Mouse (Mus musculus) erythroblast, adult 5-6 weeks (primary cell): Measurements from ENCODE around the gene Leng9. TPM values are rescaled to one million over a fixed set of nuclear protein-coding genes. Genes with fewer than 3 reads are reported as not detected.
A peak's percentile ranks its signal among the peaks of the same experiment; 100 is the strongest.
"Not testable (repeated sequence)": the region's sequence is repeated elsewhere in the genome, so short reads cannot be mapped to it uniquely, and the experiment has no call there.

Experiments used
- ATAC-seq: replicated peaks from 2 replicates; pipeline ENCODE4 v1.8.0; 2016; ENCODE audit warnings: moderate number of reproducible peaks, mild to moderate bottlenecking, moderate TSS enrichment, inconsistent platforms; ENCODE audit not compliant: poor library complexity, low FRiP score, severe bottlenecking
- total RNA-seq, 2 experiments: library from RNA; stranded (forward) in 1 of 2; stranded (reverse) in 1 of 2; fragments of 150-400 nt in 1 of 2; fragments of 200-764, 138-1000 nt in 1 of 2; gene quantifications; 2 replicates each; pipeline versions ENCODE4 v1.2.3 to v1.2.4; 2015 to 2017; ENCODE audit warnings: low replicate concordance in 2 of 2

The Leng9 gene
- not detected in 2 replicates for total RNA-seq (2015; ENCODE audit: low replicate concordance)
- 0.77 and 1.7 TPM in 2 replicates for total RNA-seq (2017; ENCODE audit: low replicate concordance)

DNA sequence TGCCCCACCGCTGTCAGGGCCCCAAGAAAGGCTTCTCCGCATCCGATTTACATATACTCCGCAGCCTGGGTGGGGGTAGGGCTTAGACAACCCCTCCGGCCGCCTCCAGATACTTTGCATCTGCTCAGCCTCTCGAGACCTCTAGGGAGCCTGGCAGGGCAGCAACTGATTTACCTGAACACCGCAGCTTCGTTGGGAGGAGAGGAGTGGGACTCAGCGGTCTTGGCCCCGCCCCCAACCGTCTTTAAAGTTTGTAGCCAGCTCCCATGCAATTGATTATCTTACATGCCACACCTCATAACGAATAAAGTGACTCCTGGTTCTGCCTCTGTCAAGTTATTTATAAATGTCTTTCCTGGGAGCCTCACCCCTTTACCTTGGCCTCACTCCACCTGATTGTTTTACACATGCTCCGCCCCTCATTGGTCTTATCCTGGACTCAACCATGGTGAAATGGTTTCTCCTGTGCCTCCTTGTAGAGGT, at the start of gene Leng9:
Leng9 (minus strand) TSS at position 316 of the 483 bp plus-strand sequence.
- peak; percentile 15 for ATAC-seq

DNA sequence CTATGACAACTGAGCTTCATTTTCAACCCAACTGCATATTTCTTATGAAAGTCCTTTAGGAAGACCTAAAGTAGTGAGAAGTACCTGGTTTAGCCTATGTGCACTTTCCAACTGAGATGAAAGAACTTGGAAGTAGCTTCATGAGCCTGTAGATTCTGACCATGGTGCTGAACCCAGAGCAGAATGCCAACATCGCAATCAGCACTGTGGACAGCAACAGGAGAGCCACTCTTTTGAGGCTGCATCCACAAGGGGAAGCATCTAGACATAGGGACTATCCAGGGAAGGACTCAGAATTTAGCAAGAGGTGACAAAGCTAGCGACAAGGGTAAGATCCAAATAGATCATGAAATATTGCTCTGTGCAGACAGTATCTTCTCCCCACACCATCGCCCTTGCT, 28.3 kb upstream of the Leng9 start:
- no peak for ATAC-seq

DNA sequence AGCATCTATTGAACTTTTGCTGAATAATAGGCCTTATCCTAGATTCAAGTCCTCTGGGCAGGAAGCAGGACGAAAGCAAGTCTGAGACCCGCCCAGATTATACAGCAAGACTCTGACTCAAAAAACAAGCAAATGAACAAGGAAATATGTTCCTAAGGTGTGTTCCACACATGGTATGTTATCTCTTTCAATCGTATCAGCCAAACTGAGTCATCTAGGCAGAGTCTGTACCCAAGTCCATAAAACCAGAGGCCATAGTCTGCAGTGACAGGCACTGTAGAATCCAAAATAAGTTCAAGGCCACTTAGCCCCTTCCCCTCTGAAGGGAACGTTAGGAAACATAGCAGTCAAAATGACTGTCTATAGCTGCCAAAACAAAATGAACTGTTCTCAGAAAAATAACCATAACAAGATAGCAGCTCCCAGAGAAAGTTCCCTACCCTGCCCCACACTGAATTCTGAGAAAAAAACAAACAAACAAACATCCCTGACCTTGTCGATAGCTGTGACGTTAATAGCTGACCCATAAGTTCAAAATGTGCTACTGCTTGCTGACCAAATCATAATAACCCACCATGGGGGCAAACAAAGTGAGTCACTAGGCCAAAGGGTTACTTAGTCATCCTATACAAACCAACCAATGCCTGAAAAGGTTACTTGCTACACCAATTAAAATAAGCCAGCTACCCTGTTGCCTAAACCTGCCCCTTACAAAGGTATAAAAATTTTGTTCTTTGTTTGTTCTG, 20.2 kb upstream of the Leng9 start:
- no peak for ATAC-seq

DNA sequence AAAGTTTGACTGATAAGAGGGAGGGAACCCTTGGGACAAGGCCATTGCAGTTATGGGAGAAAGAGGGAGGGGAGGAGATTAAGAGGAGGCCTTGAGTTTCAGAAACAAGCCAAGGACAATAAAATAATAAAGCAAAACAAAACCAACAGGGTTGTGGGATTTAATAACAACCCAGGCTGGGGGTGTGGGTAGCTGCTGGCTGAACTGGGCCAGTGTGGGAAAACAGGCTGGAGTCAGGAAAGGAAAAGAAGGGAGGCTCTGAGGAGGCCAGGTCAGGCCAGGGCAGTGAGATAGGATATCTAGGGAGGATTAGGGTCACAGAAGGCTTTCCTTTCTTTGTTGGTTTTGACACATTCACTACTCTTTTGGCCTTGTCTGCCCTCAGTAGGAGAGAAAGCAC, 16.9 kb upstream of the Leng9 start:
- ATAC-seq, result no peak

DNA sequence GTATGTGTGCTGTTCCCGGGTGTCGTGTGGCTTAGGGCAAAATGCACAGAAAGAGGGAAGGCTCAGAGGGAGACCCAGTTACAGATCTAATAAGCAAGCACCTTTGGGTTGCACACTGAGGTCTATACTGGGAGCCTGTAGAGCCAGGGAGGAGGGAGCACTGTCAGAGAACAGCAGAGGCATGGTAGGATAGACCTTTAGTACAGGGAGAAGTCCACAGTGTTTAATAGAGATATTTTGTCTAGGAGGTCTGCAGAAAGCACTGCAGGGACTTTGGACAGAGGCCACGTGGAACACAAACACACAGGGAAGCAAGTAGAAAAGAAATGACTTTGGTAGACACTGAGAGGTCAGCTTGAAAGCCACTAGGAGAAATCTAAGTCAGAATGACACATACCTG, 15.1 kb upstream of the Leng9 start:
- no peak for ATAC-seq

DNA sequence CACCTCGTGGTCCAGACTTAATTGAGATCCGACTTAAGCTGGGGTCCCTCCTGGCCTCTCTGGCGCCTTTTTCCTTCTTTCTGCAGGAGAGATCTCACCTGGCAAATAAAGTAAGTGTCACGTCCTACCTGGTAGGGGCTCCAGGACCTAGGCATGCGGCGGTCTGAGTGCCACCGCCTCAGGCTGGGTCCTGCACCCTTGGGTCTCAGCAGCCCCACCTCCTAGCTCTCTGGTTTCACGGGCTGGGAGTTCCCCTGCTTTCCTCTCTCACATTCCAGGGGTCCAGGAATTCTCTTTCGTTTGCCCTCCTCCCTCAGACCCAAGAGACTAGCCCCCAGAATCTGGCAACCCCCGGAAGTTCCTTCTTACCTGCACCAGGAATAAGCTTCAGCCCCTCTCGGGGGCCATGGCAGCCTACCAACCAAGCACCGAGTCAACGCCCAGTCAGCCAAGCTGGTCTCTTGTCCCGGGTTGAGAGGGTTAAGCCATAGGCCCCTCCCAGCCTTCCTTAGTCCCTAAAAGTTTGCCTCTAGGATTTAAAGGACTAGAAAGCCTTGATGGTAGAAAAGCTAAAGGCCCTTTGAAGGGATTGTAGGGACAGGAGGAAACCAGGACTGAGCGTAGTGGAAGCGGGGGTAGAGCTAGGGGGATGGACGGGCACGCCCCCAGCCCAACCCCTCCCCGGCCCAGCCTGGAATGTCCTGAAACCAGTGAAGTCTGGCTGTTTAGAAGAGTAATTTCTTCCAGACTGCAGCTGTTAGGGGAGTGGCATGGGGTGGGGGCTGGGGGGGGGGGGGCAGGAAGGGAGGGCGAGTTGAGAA, 14.1 kb upstream of the Leng9 start, which contains the start of gene Cdc42ep5:
Cdc42ep5 (minus strand) TSS at position 771 of the 821 bp plus-strand sequence.
- no peak for ATAC-seq

DNA sequence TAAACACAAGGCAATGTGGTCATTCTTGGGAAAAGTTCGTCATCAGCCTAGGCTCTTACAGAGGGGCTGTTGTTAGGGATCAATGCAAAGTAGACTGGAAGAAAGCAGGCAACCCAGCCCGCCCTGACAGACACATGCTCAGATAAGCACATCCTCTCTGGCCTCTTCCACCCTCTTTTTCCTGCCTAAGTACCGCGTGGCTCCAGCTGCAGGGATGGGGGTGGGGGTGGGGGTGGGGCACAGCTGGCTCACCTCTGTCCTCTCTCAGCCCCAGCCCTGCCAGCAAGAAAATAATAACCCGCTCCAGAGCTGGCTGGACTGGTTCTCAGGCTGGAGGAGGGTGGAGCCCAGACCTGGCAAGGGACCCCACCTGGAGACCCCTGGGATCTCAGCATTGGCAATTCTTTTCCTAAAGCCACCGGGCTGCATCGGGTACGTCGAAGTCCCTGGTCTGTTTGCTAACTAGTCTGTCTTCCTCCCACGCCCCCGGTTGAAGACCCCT, 13.4 kb upstream of the Leng9 start:
- no peak for ATAC-seq

DNA sequence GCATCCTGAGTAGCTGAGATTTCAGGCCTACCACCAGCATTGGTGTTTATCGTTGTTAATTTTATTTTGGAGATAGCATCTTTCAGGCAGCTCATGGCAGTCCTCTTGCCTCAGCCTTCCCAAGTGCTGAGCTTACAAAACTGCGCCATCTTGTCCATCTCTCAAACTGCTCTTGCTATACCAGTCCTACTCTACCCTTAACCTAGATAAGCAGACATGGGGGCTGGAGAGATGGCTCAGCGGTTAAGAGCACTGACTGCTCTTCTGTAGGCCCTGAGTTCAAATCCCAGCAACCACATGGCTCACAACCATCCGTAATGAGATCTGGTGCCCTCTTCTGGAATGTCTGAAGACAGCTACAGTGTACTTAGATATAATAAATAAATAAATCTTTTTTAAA, 11.4 kb upstream of the Leng9 start:
- ATAC-seq, result not testable (repeated sequence)

DNA sequence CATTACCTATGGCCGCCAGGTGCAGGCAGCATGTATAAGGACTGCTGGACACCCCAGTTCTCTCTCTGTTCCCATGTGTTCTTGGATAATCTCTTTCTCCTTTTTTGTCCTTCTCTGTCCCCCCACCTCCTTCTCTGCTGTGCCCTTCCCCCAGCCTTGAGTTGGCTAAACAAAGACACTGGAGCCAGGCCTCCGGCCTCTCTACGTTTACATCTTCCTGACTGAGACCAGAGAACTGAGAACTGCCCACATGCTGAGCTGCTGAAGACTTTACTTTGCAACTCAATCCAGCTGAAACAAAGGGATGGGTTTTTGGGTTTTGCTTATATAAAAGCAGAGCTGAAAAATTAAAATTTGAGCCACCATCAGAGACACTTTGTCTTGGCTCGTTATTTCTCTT, 4.8 kb upstream of the Leng9 start:
- ATAC-seq, result no peak

DNA sequence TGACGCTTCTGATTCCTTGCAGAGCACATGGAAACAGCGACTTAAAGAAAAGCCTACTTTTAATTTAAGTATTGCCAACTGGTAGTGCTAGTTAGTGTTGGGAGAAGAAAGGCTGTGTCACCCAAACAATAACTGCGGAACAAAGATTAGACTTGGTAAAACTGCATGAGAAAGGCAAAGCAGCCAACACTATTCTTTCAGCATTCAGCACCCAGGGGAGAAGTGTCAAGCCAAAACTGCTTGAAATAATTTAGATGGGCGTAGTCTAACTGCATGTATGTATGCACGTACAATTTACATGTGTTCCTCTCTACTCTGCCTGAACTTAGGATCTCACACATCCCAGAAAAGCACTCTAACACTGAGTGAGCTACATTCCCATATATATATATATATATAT, 4.2 kb upstream of the Leng9 start:
- no peak for ATAC-seq

DNA sequence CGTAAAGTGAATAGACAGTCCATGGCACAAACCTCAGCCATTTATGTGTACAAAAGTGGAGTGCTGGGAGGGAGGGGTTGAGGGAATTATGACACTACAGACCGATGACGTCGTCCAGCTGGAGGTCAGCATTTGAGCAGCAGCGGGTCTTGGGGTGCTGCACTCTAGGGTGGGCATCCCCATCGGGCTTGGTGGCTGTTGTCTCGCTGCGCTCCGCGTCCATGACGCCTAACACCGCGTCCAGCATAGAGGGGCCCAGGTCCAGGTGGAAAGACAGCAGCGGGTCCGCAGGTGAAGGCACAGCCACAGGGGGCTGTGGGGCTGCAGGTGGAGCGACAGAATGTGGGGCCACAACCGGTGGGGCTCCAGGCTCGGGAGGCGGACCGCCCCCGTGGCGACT, 1.1 kb upstream of the Leng9 start:
- no peak for ATAC-seq

DNA sequence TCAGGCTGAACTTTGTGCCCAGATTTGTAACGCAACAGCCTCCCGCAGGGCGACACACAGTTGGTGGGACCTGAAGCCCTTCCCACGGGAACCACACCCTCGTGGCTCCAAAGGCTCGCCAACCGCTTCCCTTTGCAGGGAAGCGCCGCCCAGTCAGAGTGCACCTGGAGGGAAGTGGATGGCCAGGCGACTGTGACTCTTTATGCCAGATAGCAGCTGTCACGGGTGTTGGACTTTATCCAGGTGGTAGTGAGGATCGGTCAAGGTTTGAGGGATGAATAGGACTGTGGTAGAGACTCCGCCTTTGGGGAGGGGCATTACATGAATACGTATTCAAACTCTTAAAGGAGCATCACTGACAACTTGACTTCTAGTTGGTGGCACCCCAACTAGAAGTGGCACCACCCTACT, 642 bp upstream of the Leng9 start:
- no peak for ATAC-seq

DNA sequence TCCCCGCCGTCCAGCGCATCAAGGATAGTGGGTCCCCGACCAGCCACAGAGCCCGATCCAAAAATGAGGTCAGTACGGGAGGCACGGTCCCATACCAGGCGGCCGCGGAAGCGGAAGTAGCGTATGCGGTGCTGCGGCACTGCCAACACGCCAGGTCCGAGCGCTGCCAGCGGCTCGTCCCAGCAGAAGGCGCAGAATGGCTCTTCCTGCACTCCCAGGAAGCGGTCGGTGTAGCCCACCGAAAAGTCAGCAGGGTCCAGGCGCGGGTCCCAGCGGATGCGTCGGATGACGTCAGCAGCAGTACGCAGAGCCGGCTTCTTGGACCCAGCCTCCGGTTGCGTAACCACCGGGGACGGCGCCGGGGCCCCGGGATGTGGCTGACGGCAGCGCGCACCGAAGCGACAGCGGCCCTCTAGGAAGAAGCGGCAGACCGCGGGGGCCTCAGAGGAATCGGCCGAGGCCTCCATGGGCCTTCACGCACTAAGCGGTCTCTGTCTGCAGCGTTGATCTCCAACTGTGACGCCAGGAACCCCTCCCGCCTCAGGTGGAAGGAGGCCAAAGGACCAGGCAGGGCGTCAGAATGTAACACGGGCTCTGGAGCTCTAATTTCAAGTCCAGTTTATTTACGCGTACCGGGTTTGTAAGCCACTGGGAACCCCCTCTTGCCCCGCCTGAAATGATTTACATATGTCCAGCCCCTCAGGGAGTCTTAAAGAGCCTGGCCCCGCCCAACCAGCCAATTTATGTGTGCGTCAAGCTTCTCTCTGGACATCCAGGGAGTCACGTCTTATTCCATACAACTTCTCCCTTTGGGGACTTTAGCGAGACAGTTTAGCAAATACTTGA, 742 bp downstream of the Leng9 start:
- ATAC-seq, result peak; percentile 84

DNA sequence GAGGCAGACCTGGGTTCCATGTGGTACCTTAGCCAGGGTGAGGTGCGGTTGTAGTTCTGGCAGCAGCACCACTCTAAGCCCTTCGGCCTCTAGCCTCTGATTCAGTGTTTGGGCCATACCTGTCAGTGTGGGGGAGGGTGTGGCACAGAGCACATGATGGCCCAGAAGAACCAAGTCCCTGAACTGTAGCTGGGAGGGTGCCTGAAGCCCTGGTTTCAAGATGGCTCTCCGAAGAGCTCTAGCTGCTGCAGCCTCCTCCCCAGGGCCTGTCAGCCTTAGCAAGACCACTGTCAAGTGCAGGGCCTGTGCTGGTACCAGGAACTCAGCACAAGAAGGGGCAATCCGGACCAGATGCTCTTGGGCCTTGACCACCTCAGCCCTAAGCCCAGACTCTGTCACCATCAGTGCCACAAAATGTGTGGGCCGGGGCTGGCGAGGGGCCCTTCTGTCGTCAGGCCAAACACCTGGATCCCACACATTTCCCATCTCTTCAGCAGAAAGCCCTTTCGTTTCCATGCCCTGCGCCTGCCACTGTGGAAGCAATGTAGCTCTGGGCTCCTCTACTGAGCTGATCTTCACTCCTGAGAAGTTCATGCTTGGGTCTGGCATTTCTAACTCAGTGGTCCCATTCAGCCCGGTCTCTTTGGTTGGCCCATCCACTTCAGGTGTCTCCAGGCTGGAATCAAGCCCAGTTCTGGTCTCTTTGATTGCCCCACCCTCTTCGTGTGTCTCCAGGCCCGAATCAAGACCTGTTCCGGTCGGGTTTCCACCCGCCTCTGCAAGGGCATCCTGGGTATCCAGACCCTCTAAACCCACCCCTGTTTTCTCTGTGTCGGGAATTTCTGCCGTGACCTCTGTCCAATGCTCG, 1.6 kb downstream of the Leng9 start:
- ATAC-seq, result peak; percentile 17

DNA sequence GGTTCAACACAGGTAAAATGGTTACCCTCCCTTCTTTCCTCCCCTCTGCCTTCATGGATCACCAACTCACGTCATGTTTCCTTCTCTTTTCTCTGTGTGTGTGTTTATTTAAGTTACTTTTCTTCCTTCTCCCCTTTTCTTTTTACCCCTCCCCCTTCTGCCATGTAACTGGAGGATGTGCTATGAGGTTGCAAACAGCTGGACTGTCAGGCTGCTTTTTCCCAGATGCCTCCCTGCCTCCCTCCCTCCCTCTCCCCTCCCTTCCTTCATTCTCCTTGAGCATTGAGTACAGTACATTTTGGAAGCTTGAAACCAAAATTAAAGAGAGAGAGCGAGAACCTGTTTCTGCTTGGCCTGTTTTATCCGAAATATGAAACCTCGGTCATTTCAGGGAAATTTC, 2.3 kb downstream of the Leng9 start:
- ATAC-seq, result no peak

DNA sequence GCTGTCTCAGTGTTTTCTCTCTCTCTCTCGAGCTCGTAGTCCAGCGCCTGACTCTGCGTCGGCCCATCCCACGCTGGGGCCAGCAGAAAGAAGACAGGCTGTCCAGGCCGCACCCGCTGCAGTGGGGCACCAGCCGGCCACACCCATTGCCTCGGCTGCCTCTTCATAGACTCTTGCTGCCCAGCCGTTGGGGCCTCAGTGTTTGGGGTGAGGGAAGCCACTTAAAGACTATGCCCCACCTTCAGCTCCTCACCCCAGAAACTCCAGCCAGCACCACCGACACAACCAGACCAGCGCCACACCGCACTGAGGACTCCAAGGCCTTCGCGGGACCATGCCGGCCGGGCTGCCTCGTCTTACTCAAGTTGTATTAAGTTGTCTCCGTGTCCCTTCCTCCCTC, 2.8 kb downstream of the Leng9 start:
- no peak for ATAC-seq

DNA sequence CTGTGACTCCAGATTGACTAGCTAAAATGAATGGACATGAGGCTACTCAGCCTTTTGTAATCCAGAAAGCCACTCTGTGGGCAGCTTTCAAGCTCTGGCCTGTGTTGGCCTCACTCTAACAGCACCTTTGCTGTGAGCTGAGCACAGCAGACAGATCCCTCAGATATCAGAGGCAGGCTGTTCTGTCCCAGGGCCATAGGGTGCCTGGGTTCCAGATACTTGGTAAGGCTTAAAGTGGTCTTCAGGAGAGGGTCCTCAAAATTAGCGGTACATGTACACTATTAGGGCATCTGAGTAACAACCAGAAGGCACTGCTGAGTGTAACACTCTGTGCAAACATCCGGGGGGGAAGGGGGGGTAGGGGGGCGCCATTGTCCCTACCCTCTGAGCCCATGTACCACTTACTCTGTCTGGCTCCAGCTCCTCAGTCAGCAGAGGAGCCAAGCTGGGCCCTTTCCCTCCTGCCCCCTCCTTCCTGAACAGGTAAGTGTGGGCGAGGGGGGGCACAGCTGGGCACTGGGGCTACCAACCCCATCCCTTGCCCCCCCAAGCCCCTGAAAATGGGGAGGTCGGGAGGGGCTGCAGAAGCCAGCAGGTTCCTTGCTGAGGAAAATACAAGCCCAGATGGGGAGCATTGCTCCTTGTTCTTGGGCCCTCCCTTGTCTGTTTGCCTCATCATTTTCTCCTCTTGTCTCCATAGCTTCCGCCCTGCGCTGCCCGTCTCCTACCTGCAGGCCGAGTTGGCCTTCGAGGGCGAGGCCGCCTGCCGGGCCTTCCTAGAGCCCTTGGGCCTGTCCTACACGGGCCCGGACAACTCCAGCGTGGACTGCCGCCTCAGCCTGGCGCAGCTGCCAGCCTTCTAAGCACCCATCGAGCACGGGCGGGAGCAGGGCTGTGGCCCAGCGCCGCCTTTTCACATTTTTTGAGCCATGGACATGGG, 3.7 kb downstream of the Leng9 start:
- no peak for ATAC-seq
